Mouse (Mus musculus): ENCODE data around the gene Olfr444.

The Olfr444 gene

GRCm38 (mm10) chr6:42948767-42949166 is at the start of gene Olfr444:
Gene Olfr444, plus strand, starts transcription at chr6:42949067.
- no peak for DNase-seq

GRCm38 (mm10) chr6:42900345-42900744 is 48.5 kb upstream of the Olfr444 start:
- no peak for DNase-seq

- DNase-seq, result no peak
Observed at GRCm38 (mm10) chr6:42908578-42908977, 40.3 kb upstream of the Olfr444 start, which contains the start of gene Olfr447. Gene Olfr447, plus strand, starts transcription at chr6:42908878.

GRCm38 (mm10) chr6:42921077-42921476 is 27.8 kb upstream of the Olfr444 start, which contains the start of gene Olfr446:
Gene Olfr446, plus strand, starts transcription at chr6:42921377.
- no peak for DNase-seq

- DNase-seq, result no peak
Observed at GRCm38 (mm10) chr6:42980377-42980776, 31.5 kb downstream of the Olfr444 start.
